Mouse (Mus musculus) C2C12 (cell line): ENCODE data around the gene Acot1. TPM values are rescaled to one million over a fixed set of nuclear protein-coding genes. Genes with fewer than 3 reads are reported as not detected.

Source experiments
- H3K27me3 ChIP-seq: one replicate; pipeline ENCODE4 v1.6.1; 2011; ENCODE audit not compliant: control insufficient read depth, insufficient read depth, insufficient read length
- H3K36me3 ChIP-seq: one replicate; pipeline ENCODE4 v1.6.1; 2011; ENCODE audit not compliant: control insufficient read depth, insufficient read depth
- H3K4me3 ChIP-seq: one replicate; pipeline ENCODE4 v1.5.1; 2011; ENCODE audit warnings: mild to moderate bottlenecking, control low read depth; ENCODE audit not compliant: poor library complexity, insufficient read depth, severe bottlenecking
- H3K79me2 ChIP-seq: one replicate; pipeline ENCODE4 v1.6.1; 2011; ENCODE audit not compliant: control insufficient read depth, insufficient read depth
- H3K79me3 ChIP-seq: one replicate; pipeline ENCODE4 v1.6.1; 2011; ENCODE audit warnings: low read depth, control low read depth
- H3ac ChIP-seq: one replicate; pipeline ENCODE3; 2011; ENCODE audit warnings: low read depth; ENCODE audit not compliant: control insufficient read depth, insufficient read length
- CEBPB ChIP-seq: IDR thresholded peaks from one replicate; pipeline ENCODE4 v1.6.1; 2011; ENCODE audit warnings: low read depth, mild to moderate bottlenecking, control low read depth, moderate library complexity
- CTCF ChIP-seq: IDR thresholded peaks from one replicate; pipeline ENCODE4 v1.5.1; 2011; ENCODE audit not compliant: control insufficient read depth, insufficient read depth, insufficient read length
- FOSL1 ChIP-seq: IDR thresholded peaks from one replicate; pipeline ENCODE4 v1.8.0; 2011; ENCODE audit warnings: mild to moderate bottlenecking, low read length; ENCODE audit not compliant: poor library complexity, insufficient read depth, severe bottlenecking
- MAX ChIP-seq: IDR thresholded peaks from one replicate; pipeline ENCODE4 v1.6.1; 2011; ENCODE audit warnings: mild to moderate bottlenecking, control low read depth
- MYOD1 ChIP-seq: IDR thresholded peaks from one replicate; pipeline ENCODE4 v1.6.1; 2011; ENCODE audit warnings: low read depth; ENCODE audit not compliant: control insufficient read depth, insufficient read length
- MYOG ChIP-seq: IDR thresholded peaks from one replicate; pipeline ENCODE4 v1.6.1; 2011; ENCODE audit not compliant: control insufficient read depth, insufficient read length; ENCODE audit errors: extremely low read depth
- USF1 ChIP-seq: IDR thresholded peaks from one replicate; pipeline ENCODE4 v1.6.1; 2011; ENCODE audit warnings: low read depth, mild to moderate bottlenecking, control low read depth, moderate library complexity
- polyA plus RNA-seq: library from polyadenylated mRNA; unstranded; fragments of >200 nt; fragmentation: generic; extraction: Trizol; gene quantifications from one replicate; pipeline ENCODE4 v1.2.1, GENCODE M21; 2012; ENCODE audit warnings: missing spikeins

Gene Acot1
- polyA plus RNA-seq, 1 experiment, result 0.41 TPM

- H3K27me3 ChIP-seq, result peaks cover 10% of the 10 kb centered on the region
- no peak overlapping the region for H3K4me3 ChIP-seq
- no peak overlapping the region for H3ac ChIP-seq
- no peaks in the 10 kb centered on the region for H3K79me3 ChIP-seq
- TF ChIP-seq USF1 (no peak), MYOD1 (no peak), FOSL1 (no peak), CEBPB (no peak), MAX (no peak), CTCF (no peak), MYOG (no peak)
- H3K79me2 ChIP-seq, result no peaks in the 10 kb centered on the region
- H3K36me3 ChIP-seq, result no peaks in the 10 kb centered on the region
Measured at GRCm38 (mm10) chr12:84062336-84062735, 53.0 kb downstream of the Acot1 start.

GRCm38 (mm10) chr12:84063228-84063627 is 53.9 kb downstream of the Acot1 start:
- Histone ChIP-seq H3ac (no peak overlapping the region), H3K79me3 (no peaks in the 10 kb centered on the region), H3K27me3 (peaks cover 9% of the 10 kb centered on the region), H3K36me3 (no peaks in the 10 kb centered on the region), H3K79me2 (no peaks in the 10 kb centered on the region), H3K4me3 (no peak overlapping the region)
- TF ChIP-seq USF1, result no peak
- no peak for TF ChIP-seq MYOD1

- TF ChIP-seq MYOD1 (no peak), MYOG (no peak), FOSL1 (no peak), CEBPB (no peak), USF1 (no peak), CTCF (no peak), MAX (no peak)
- Histone ChIP-seq H3ac (no peak overlapping the region), H3K4me3 (no peak overlapping the region), H3K36me3 (no peaks in the 10 kb centered on the region), H3K79me3 (no peaks in the 10 kb centered on the region), H3K27me3 (peaks cover 15% of the 10 kb centered on the region), H3K79me2 (no peaks in the 10 kb centered on the region)
Measured at GRCm38 (mm10) chr12:84063833-84064232, 54.5 kb downstream of the Acot1 start.

- Histone ChIP-seq H3K27me3 (peaks cover 21% of the 10 kb centered on the region), H3K36me3 (no peaks in the 10 kb centered on the region), H3K79me3 (no peaks in the 10 kb centered on the region), H3K4me3 (no peak overlapping the region), H3ac (no peak overlapping the region), H3K79me2 (no peaks in the 10 kb centered on the region)
- no peak for TF ChIP-seq USF1
Measured at GRCm38 (mm10) chr12:84064621-84065020, 55.3 kb downstream of the Acot1 start.

- H3K79me3 ChIP-seq, result no peaks in the 10 kb centered on the region
- H3ac ChIP-seq, result no peak overlapping the region
- peaks cover 31% of the 10 kb centered on the region for H3K27me3 ChIP-seq
- no peak overlapping the region for H3K4me3 ChIP-seq
- H3K36me3 ChIP-seq, result no peaks in the 10 kb centered on the region
- no peak for TF ChIP-seq MYOG
- no peak for TF ChIP-seq MAX
- no peak for TF ChIP-seq USF1
- H3K79me2 ChIP-seq, result no peaks in the 10 kb centered on the region
Measured at GRCm38 (mm10) chr12:84067752-84068151, 58.5 kb downstream of the Acot1 start.

Other genes starting within 250 kb of the Acot1 start
- not detected for gene Papln, start 245.9 kb upstream of the Acot1 start, polyA plus RNA-seq
- 11.2 TPM for gene Numb, start 87.6 kb upstream of the Acot1 start, polyA plus RNA-seq
- gene Riox1, start 58.9 kb upstream of the Acot1 start, polyA plus RNA-seq, result 18.7 TPM
- gene Heatr4, start 24.6 kb upstream of the Acot1 start, polyA plus RNA-seq, result not detected
- 2.6 TPM for gene Acot2, start 21.6 kb upstream of the Acot1 start, polyA plus RNA-seq
- under 0.01 TPM for gene Acot4, start 28.9 kb downstream of the Acot1 start, polyA plus RNA-seq
- gene Gm49366, start 29.4 kb downstream of the Acot1 start, polyA plus RNA-seq, result not detected
- gene Acot3, start 42.7 kb downstream of the Acot1 start, polyA plus RNA-seq, result not detected
- gene Acot5, start 59.8 kb downstream of the Acot1 start, polyA plus RNA-seq, result not detected
- gene Acot6, start 91.2 kb downstream of the Acot1 start, polyA plus RNA-seq, result 0.25 TPM
- 4.7 TPM for gene Dnal1, start 104.9 kb downstream of the Acot1 start, polyA plus RNA-seq
- gene Pnma1, start 139.0 kb downstream of the Acot1 start, polyA plus RNA-seq, result 0.46 TPM
- gene Elmsan1, start 209.4 kb downstream of the Acot1 start, polyA plus RNA-seq, result 6.5 TPM